In the genomic region with DNA sequence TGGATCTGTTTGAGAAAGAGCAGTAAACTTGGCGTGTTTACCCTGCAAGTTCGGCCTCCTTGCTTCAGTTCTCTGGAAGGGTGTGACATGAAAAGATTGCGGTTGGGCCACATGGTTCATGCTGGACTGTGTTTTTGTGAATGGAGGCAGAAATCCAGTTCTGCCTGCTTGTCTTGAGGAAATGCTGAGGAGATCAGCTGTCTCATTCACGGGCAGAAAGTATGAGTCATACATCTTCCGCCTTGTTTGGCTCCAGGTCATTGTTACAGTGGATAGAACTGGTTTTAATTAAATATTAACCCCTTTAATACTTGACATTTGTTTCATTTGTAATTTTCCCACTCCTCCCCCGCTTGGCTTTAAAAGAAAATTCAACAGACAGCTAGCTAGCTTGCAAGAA, we compare ENCODE assay signal across 9 mouse cellular contexts. TPM values are rescaled to one million over a fixed set of nuclear protein-coding genes. Genes with fewer than 3 reads are reported as not detected.
DNase-seq lines count a peak whose midpoint lies in the region; ATAC-seq and TF ChIP-seq lines count a peak whose summit lies in the region.
"Had no signal": no experiment of that assay in that cellular context is flagged by ENCODE, and none has a peak within 500 bp of the region (broad histone marks: within the 10 kb centered on the region; RNA-seq: fewer than 3 reads in every experiment).

No protein-coding gene starts in this region.

- no peaks in the 10 kb centered on the region for H3K27me3 ChIP-seq in embryonic facial prominence, embryonic 10.5 days (replicated peaks; ENCODE audit: low read depth, poor library complexity, severe bottlenecking)
- no peaks in the 10 kb centered on the region for H3K27me3 ChIP-seq in heart, embryonic 14.5 days (ENCODE audit: control insufficient read depth, insufficient read depth, low read length)
- no peaks in the 10 kb centered on the region for H3K27me3 ChIP-seq in kidney, postnatal 0 days (ENCODE audit: insufficient read depth, low read length)
- no peaks in the 10 kb centered on the region for H3K27me3 ChIP-seq in myocyte (ENCODE audit: control insufficient read depth, insufficient read depth, insufficient read length)
- H3K27me3 ChIP-seq: megakaryocyte, embryonic 14.5 days had no signal

- H3K79me2 ChIP-seq in myocyte (ENCODE audit: control insufficient read depth, insufficient read depth): no peaks in the 10 kb centered on the region

- H3ac ChIP-seq in myocyte (ENCODE audit: control insufficient read depth, insufficient read length): no peak overlapping the region

- no peak overlapping the region for H3K4me3 ChIP-seq in embryonic facial prominence, embryonic 10.5 days
- H3K4me3 ChIP-seq in heart, embryonic 14.5 days (ENCODE audit: control insufficient read depth in 1 of 2, insufficient read depth in 1 of 2, low read depth in 1 of 2, low read length in 2 of 2): no peak overlapping the region
- no peak overlapping the region for H3K4me3 ChIP-seq in kidney, postnatal 0 days (replicated peaks; ENCODE audit: low read depth, low read length)
- no peak overlapping the region for H3K4me3 ChIP-seq in myocyte
- H3K4me3 ChIP-seq: megakaryocyte, embryonic 14.5 days had no signal

- no peaks in the 10 kb centered on the region for H3K36me3 ChIP-seq in embryonic facial prominence, embryonic 10.5 days (replicated peaks)
- no peaks in the 10 kb centered on the region for H3K36me3 ChIP-seq in heart, embryonic 14.5 days (ENCODE audit: control insufficient read depth, insufficient read depth, low read length)
- H3K36me3 ChIP-seq in kidney, postnatal 0 days (ENCODE audit: insufficient read depth, low read length): no peaks in the 10 kb centered on the region
- H3K36me3 ChIP-seq in myocyte (ENCODE audit: control insufficient read depth, insufficient read depth): no peaks in the 10 kb centered on the region

- H3K4me2 ChIP-seq in heart, embryonic 14.5 days (ENCODE audit: low read length): peak overlapping the region; percentile 33
- peak overlapping the region; percentile 30; the same call in 1 of the 2 replicates for H3K4me2 ChIP-seq in kidney, postnatal 0 days (ENCODE audit: low read length)
- H3K4me2 ChIP-seq in myocyte (ENCODE audit: low read depth): peak overlapping the region; percentile 77

- 39% methylated on average over 6 of the region's 6 CpGs for WGBS in embryonic facial prominence, embryonic 10.5 days
- 56% methylated on average over 6 of the region's 6 CpGs for WGBS in heart, embryonic 14.5 days
- 20% methylated on average over 6 of the region's 6 CpGs for WGBS in kidney, postnatal 0 days

- no peak for TF ChIP-seq POLR2A in myocyte (IDR thresholded peaks at IDR 0.05; ENCODE audit: insufficient read length, low read depth)

- intact Hi-C loops in left cerebral cortex, postnatal 14 days (cut with DNase I): no loop called here

- H3K9me3 ChIP-seq in embryonic facial prominence, embryonic 10.5 days: no peaks in the 10 kb centered on the region
- no peaks in the 10 kb centered on the region for H3K9me3 ChIP-seq in heart, embryonic 14.5 days (ENCODE audit: control insufficient read depth, low read length)
- no peaks in the 10 kb centered on the region for H3K9me3 ChIP-seq in kidney, postnatal 0 days (replicated peaks; ENCODE audit: low read length)
- H3K9me3 ChIP-seq: megakaryocyte, embryonic 14.5 days had no signal

- TF ChIP-seq CTCF in kidney, postnatal 0 days (IDR thresholded peaks at IDR 0.05; ENCODE audit: low read depth): no peak

- H3K27ac ChIP-seq in embryonic facial prominence, embryonic 10.5 days (replicated peaks): peak overlapping the region; percentile 51; the same call in 1 of the 2 replicates
- peak overlapping the region; percentile 39 to 52; a peak in 3 of 4 replicates for H3K27ac ChIP-seq in heart, embryonic 14.5 days (replicated peaks in 1 of 2; ENCODE audit: control insufficient read depth in 1 of 2, insufficient read depth in 1 of 2, low read depth in 2 of 2, low read length in 2 of 2)
- no peak overlapping the region for H3K27ac ChIP-seq in kidney, postnatal 0 days

- peaks cover 39% of the 10 kb centered on the region for H3K4me1 ChIP-seq in embryonic facial prominence, embryonic 10.5 days
- 0 out of 4 replicates have a peak, but pooled peaks cover 0 to 6% of the 10 kb centered on the region in 2 experiments for H3K4me1 ChIP-seq in heart, embryonic 14.5 days (ENCODE audit: control insufficient read depth in 2 of 2, insufficient read depth in 2 of 2, low read length in 2 of 2)
- H3K4me1 ChIP-seq in kidney, postnatal 0 days (replicated peaks; ENCODE audit: insufficient read depth, low read length): peaks cover 5% of the 10 kb centered on the region; the same call in 1 of the 2 replicates
- H3K4me1 ChIP-seq: megakaryocyte, embryonic 14.5 days had no signal

- no peak overlapping the region for H3K9ac ChIP-seq in heart, embryonic 14.5 days (ENCODE audit: low read length)
- H3K9ac ChIP-seq in kidney, postnatal 0 days (ENCODE audit: low read depth, low read length): no peak overlapping the region

- peak; percentile 61; the same call in 1 of the 2 replicates for ATAC-seq in heart, embryonic 14.5 days (ENCODE audit: insufficient number of reproducible peaks, insufficient read depth, low FRiP score, low read depth)
- ATAC-seq in kidney, postnatal 0 days (replicated peaks; ENCODE audit: low FRiP score, low read depth): peak; percentile 97

- DNase-seq in left cerebral cortex, postnatal 14 days (ENCODE audit: low spot score in 2 of 2): peak; percentile 15 to 38
- DNase-seq in left cerebral cortex, adult 11 months (ENCODE audit: low spot score): no peak
- peak; percentile 86 for DNase-seq in NIH3T3 (ENCODE audit: low read depth)
- peak; percentile 32 for DNase-seq in embryonic facial prominence, embryonic 10.5 days (ENCODE audit: low spot score)
- peak; percentile 72 for DNase-seq in kidney, postnatal 0 days (ENCODE audit: low spot score)
- DNase-seq in right cerebral cortex, adult 18-20 months: no peak

TF ChIP-seq in myocyte, 11 proteins besides CTCF, POLR2A, EP300 and RAD21:
- no peak for TF ChIP-seq TCF3 (IDR thresholded peaks at IDR 0.05; ENCODE audit: insufficient read length, low read depth)
- TF ChIP-seq E2F4 (IDR thresholded peaks at IDR 0.05; ENCODE audit: insufficient read depth): no peak
- peak; percentile 61 for TF ChIP-seq USF1 (IDR thresholded peaks at IDR 0.05; ENCODE audit: low read depth)
- peak; percentile 72 for TF ChIP-seq MAX (IDR thresholded peaks at IDR 0.05; ENCODE audit: low read depth)
- peak in 1 of 3 experiments; percentile 28 for TF ChIP-seq MYOD1 (IDR thresholded peaks at IDR 0.05; ENCODE audit: control insufficient read depth in 1 of 3, insufficient read length in 2 of 3, low read depth in 2 of 3)
- TF ChIP-seq MYOG (IDR thresholded peaks at IDR 0.05; ENCODE audit: control insufficient read depth in 1 of 3, insufficient read depth in 1 of 3, insufficient read length in 2 of 3, low read depth in 2 of 3): no peak
- no peak for TF ChIP-seq POLR2AphosphoS2 (IDR thresholded peaks at IDR 0.05; ENCODE audit: insufficient read length, low read depth)
TF ChIP-seq in myocyte: peak in this region for 3.

RNA-seq across cellular contexts. Expression of a gene that starts 9.4 kb away (rescaled TPM):
- 10 to 100 TPM; 72.6 TPM for total RNA-seq in left cerebral cortex, postnatal 14 days (2021)
- polyA plus RNA-seq in embryonic facial prominence, embryonic 10.5 days (2016; fragmentation: Nextera tagmentation; extraction: Ambion mirVana): 23.5 and 25.1 TPM in 2 replicates
- polyA plus RNA-seq in heart, embryonic 14.5 days (2014; fragmentation: Nextera tagmentation; extraction: Ambion mirVana): 40.5 and 43.2 TPM in 2 replicates
- polyA plus RNA-seq in kidney, postnatal 0 days (2015; fragmentation: Nextera tagmentation; extraction: Ambion mirVana): 12.8 and 13.5 TPM in 2 replicates
- polyA plus RNA-seq in myocyte (2012; fragmentation: generic; extraction: Trizol): 4.4 TPM

Comparison
In these comparisons a context has a peak if more than half of its experiments do, and no peak if none do; other contexts are left out.
1. DNase-seq: peak in left cerebral cortex, postnatal 14 days (2 of 2), NIH3T3 (single experiment), embryonic facial prominence, embryonic 10.5 days (single experiment) and kidney, postnatal 0 days (single experiment); none in left cerebral cortex, adult 11 months (single experiment) and right cerebral cortex, adult 18-20 months (single experiment).
2. Peak in every context shown above with its lines, with median percentiles within 50 percentile points of each other: H3K4me2 ChIP-seq.